Comparison of ENCODE assay signal across 9 mouse cellular contexts in the genomic region with DNA sequence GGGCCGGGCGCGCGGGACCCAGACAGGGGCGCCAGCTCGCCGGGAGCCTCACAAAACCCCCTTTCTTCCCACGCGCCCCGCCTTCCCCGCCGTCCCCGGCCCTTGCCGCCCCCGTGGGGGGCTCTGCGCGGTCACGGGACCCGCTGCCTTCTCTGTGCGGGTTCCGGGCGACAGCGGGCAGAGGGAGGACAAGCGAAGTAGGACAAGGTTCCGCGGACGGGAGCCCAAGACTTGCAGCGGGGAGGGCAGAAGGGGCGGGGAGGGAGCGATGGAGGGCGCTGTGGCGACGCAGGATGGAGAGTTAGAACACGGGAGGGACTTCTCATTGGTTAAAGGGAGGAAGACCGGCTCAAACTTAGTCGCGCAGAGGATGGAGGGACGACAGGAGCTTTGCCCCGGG. TPM values are rescaled to one million over a fixed set of nuclear protein-coding genes. Genes with fewer than 3 reads are reported as not detected.
DNase-seq lines count a peak whose midpoint lies in the region; ATAC-seq and TF ChIP-seq lines count a peak whose summit lies in the region.
"Had no signal": no experiment of that assay in that cellular context is flagged by ENCODE, and none has a peak within 500 bp of the region (broad histone marks: within the 10 kb centered on the region; RNA-seq: fewer than 3 reads in every experiment).

TSS of gene Bcan (minus strand) at position 50 of the 400 bp plus-strand sequence.

- no peak for ATAC-seq in heart, postnatal 0 days (ENCODE audit: insufficient read depth, low read depth)
- ATAC-seq in embryonic facial prominence, embryonic 11.5 days (replicated peaks; ENCODE audit: insufficient number of reproducible peaks, low FRiP score, low TSS enrichment, low read depth) = no peak
- no peak for ATAC-seq in activated CD4-positive, CD25-positive, alpha-beta regulatory T cell, adult 4 months

- no peak for TF ChIP-seq CTCF in heart, postnatal 0 days (IDR thresholded peaks at IDR 0.05; ENCODE audit: low read depth)

- no peak for DNase-seq in heart, postnatal 0 days (ENCODE audit: low spot score)
- DNase-seq in heart, adult 9 months (ENCODE audit: low spot score in 2 of 2) = no peak
- DNase-seq in adrenal gland, adult (ENCODE audit: inconsistent age in 2 of 2, low spot score in 1 of 2) = peak; percentile 77 to 91
- no peak for DNase-seq in embryonic facial prominence, embryonic 11.5 days (ENCODE audit: low spot score)
- DNase-seq in layer of hippocampus, postnatal 25 days (ENCODE audit: extremely low spot score in 1 of 2, low spot score in 1 of 2) = peak in 1 of 2 experiments; percentile 55
- peak; percentile 54 for DNase-seq in neural tube, embryonic 10.5 days (ENCODE audit: extremely low spot score, low spot score)
- no peak for DNase-seq in ovary, postnatal 14 days (ENCODE audit: low spot score)

- H3K27me3 ChIP-seq in heart, postnatal 0 days (ENCODE audit: control insufficient read depth, insufficient read depth, low read length) = peaks cover 87% of the 10 kb centered on the region
- peaks cover 76% of the 10 kb centered on the region for H3K27me3 ChIP-seq in embryonic facial prominence, embryonic 11.5 days (ENCODE audit: control insufficient read depth, insufficient read depth, low read length)

- no peaks in the 10 kb centered on the region for H3K36me3 ChIP-seq in heart, postnatal 0 days (replicated peaks; ENCODE audit: control insufficient read depth, insufficient read depth, low read length)
- no peaks in the 10 kb centered on the region for H3K36me3 ChIP-seq in embryonic facial prominence, embryonic 11.5 days (replicated peaks; ENCODE audit: control insufficient read depth, insufficient read depth, low read depth, low read length)

- peak within 1 kb of the TSS; percentile 45 for H3K4me3 ChIP-seq in heart, postnatal 0 days (ENCODE audit: low read depth, low read length)
- peak within 1 kb of the TSS; percentile 18 for H3K4me3 ChIP-seq in embryonic facial prominence, embryonic 11.5 days (ENCODE audit: low read depth, low read length)
- H3K4me3 ChIP-seq: myocyte had no signal

- H3K9me3 ChIP-seq in heart, postnatal 0 days (replicated peaks; ENCODE audit: control insufficient read depth, low read length) = no peaks in the 10 kb centered on the region
- no peaks in the 10 kb centered on the region for H3K9me3 ChIP-seq in embryonic facial prominence, embryonic 11.5 days (replicated peaks; ENCODE audit: control insufficient read depth, low read length)

- H3K27ac ChIP-seq in heart, postnatal 0 days (ENCODE audit: low read depth) = no peak within 1 kb of the TSS
- H3K27ac ChIP-seq in embryonic facial prominence, embryonic 11.5 days (replicated peaks; ENCODE audit: low read depth, low read length) = no peak within 1 kb of the TSS

- no peak for TF ChIP-seq EP300 in heart, postnatal 0 days (IDR thresholded peaks at IDR 0.05; ENCODE audit: low read depth)

- 2% methylated on average over 38 of the region's 39 CpGs for WGBS in heart, postnatal 0 days
- under 1% methylated on average over 39 of the region's 39 CpGs for WGBS in embryonic facial prominence, embryonic 11.5 days

- peak within 1 kb of the TSS; percentile 58 for H3K4me2 ChIP-seq in heart, postnatal 0 days (ENCODE audit: low read depth, low read length)
- peak within 1 kb of the TSS; percentile 71 for H3K4me2 ChIP-seq in embryonic facial prominence, embryonic 11.5 days (ENCODE audit: low read depth, low read length)

- no peak within 1 kb of the TSS for H3K9ac ChIP-seq in heart, postnatal 0 days (replicated peaks; ENCODE audit: low read depth, low read length)
- H3K9ac ChIP-seq in embryonic facial prominence, embryonic 11.5 days (replicated peaks; ENCODE audit: low read length) = no peak within 1 kb of the TSS

- peaks cover 9% of the 10 kb centered on the region for H3K4me1 ChIP-seq in heart, postnatal 0 days (ENCODE audit: control insufficient read depth, insufficient read depth)
- H3K4me1 ChIP-seq in embryonic facial prominence, embryonic 11.5 days (ENCODE audit: control insufficient read depth, insufficient read depth, low read length) = peaks cover 7% of the 10 kb centered on the region

RNA-seq across cellular contexts. Expression of gene Bcan, which starts in this region (rescaled TPM):
- total RNA-seq in heart, postnatal 0 days (2014; rRNA removed; ENCODE audit: low replicate concordance) = not detected in 2 replicates
- polyA plus RNA-seq in heart, postnatal 0 days (2015; fragmentation: Nextera tagmentation; extraction: Ambion mirVana) = 0.04 TPM in 1 of 2 replicates, not detected in the other
- 0.06 TPM in 1 of 2 replicates, not detected in the other for polyA plus RNA-seq in embryonic facial prominence, embryonic 11.5 days (2014; fragmentation: Nextera tagmentation; extraction: Ambion mirVana)
- total RNA-seq in layer of hippocampus, postnatal 25 days (2021) = 100 to 1,000 TPM; 329 to 388 TPM
- not detected for polyA plus RNA-seq in activated CD4-positive, CD25-positive, alpha-beta regulatory T cell, adult 4 months (2017; shearing (Covaris generic))

Comparison
In these comparisons a context has a peak if more than half of its experiments do, and no peak if none do; other contexts are left out.
1. RNA of gene Bcan (total RNA-seq): 329 to 388 TPM in layer of hippocampus, postnatal 25 days; not detected in heart, postnatal 0 days; every median in the first group is over 100 times any median in the second.
2. DNase-seq: peak in adrenal gland, adult (2 of 2) and neural tube, embryonic 10.5 days (single experiment); none in heart, postnatal 0 days (single experiment), heart, adult 9 months (0 of 2), embryonic facial prominence, embryonic 11.5 days (single experiment) and ovary, postnatal 14 days (single experiment).